Mouse (Mus musculus) G1E (cell line): Measurements from ENCODE around the gene Rasal2.

Source experiments
- CTCF ChIP-seq: IDR thresholded peaks from 2 replicates; pipeline ENCODE4 v1.5.1; 2012; ENCODE audit warnings: low read depth, low read length, inconsistent platforms, mixed read lengths
- GATA1 ChIP-seq: IDR thresholded peaks from 2 replicates; pipeline ENCODE4 v1.6.1; 2012; ENCODE audit warnings: borderline replicate concordance, low read length, inconsistent platforms, mixed read lengths
- TAL1 ChIP-seq: conservative IDR thresholded peaks from 2 replicates; pipeline ENCODE4 v1.6.1; 2012; ENCODE audit warnings: low read depth, low read length, inconsistent platforms, mixed read lengths

GRCm38 (mm10) chr1:157417414-157417813 lies 5.0 kb upstream of the Rasal2 start:
- TF ChIP-seq CTCF (no peak), GATA1 (no peak), TAL1 (no peak)
